Mouse (Mus musculus): ENCODE data around the gene Tmem87a.

GRCm38 (mm10) chr2:120414738-120415414 lies 11.0 kb upstream of the Tmem87a start:
- no peak for TF ChIP-seq EP300 (IDR thresholded peaks at IDR 0.05; ENCODE audit: insufficient read depth, low read depth, low read length)
- no peak for TF ChIP-seq CTCF (IDR thresholded peaks at IDR 0.05; ENCODE audit: low read depth, low read length)
